Mouse (Mus musculus): ENCODE measurements around the gene Ppt2.

The Ppt2 gene

DNA sequence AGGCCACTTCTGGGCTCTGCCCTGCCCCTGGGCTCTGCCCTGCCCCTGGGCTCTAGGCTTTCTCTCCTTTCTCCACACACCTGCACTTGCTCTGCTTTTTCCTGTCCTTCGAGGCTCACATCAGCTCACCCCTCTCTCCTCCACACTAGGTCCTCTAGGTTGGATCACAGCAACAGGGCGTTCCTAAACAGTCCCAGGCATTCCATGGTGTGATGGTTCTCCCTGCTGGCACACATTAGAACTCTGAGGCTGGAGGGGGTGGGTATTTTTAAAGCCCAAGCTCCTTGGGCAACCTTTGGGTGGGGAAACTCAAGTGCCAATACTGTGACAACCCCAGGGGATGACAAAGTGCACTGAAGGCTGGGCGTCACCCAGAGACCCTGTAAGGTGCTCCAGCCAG is 9.1 kb upstream of the Ppt2 start:
- DNase-seq, result no peak

DNA sequence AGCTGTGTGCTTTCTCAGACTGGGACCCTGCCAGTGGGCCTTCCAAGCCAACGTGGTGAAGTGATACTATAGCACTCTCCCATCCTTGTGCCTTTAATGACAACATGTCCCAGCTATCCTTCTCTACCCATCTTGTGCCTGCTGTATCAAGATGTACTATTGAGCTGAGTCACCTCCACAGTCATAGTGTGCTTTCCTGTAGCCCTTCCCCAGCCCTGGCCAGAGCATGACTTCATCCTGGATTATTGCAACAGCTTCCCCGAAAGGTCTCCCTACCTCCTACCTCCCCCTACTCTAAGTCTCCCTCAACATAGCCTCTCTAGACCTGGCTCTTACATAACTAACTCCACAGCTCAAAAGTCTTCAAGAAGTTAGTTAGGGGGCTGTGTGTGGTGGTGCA is 7.4 kb upstream of the Ppt2 start:
- DNase-seq, result no peak

DNA sequence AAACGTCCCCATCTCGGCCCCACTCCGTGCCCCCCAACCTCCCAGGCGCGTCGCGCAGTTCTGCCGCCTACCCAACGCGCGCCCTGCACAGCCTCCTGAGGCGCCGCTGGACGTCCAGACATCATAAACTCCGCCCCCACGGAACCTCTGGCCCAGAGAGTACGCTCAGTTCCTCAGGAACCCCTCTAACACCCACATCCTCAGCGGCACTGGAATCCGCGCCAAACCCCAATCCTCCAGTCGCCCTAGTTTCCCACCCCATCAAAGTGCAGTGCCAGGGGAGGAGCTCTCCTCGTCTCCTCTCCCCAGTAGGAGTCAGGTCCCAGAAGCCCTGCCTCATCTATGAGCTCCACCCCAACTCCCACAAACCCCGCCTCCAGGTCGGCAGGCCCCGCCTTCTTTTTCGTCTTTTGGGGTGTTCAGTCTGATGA is 4.0 kb upstream of the Ppt2 start:
- peak; percentile 87 to 88 for DNase-seq

DNA sequence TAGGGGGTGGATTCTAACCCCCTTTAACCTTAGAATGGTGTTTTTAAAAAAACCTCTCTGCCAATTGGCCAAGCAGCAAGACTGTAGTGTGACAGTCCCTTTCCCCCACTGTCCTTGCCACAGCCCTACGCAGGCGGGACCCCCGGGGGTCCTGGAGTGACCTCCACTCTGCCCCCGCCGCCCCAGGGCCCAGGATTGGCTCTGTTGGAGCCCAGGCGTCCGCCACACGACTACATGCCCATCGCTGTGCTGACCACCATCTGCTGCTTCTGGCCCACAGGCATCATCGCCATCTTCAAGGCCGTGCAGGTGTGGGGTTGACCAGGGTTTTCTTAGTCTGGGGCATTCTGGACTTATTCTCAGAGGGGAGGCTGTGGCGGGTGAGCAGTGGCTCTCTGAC is 3.3 kb upstream of the Ppt2 start:
- DNase-seq, result no peak

DNA sequence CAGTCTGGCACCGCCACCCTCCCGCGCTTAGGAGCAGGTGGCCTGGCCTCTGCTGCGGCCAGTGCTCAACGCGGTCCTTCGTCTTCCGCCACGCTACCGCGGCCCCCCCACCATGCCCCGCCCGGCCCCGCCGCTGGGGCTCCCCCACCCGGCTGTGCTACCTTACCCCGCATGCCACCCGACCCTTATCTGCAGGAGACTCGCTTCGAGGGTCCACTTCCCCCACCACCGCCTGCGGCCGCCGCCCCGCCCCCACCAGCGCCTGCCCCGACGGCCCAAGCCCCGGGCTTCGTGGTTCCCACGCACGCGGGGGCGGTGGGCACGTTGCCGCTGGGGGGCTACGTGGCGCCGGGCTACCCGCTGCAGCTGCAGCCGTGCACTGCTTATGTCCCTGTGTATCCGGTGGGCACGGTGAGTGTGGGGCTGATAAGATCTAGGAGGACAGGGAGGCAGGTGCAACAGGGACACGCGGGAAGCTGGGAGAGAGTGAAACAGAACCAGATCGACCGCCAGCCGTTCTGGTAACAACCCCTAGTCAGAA is 2.5 kb upstream of the Ppt2 start:
- no peak for DNase-seq

DNA sequence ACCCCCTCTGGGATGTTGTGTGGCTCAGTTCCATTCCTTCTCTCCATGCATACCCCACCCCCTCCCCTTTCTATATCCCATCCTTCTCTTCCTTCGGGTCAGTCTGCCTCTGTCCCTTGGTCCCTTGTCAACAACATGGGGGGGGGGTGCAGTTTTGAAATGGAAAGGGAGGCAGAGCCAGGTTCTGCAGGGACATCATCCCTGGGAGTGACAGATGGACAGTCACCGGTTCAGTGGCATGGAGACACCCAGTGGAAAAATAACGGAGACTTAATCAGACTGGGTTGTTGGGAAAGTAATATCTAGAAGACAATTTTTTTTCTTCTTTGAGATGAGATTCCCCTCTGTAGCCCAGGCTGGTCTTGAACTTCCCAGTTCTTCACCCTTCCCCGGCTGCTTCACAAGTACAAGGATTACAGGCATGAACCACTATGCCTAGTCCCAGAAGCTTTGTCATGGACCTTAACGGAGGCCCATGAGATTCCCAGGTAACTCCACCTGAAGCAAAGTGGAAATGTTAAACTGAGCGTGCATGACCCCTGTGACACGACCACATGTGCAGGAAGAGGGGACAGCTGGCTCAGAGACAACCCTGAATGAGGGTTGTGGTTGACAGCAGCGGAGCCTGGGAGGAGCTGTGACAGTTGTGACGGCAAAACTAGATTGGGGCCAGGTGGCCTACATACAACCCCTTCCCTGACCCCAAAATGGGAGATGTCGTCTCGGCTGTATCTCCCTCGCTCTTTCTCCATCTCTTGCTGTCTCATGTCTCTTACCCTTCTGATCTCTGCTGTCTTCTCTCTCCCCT is 1.7 kb upstream of the Ppt2 start:
- no peak for DNase-seq

DNA sequence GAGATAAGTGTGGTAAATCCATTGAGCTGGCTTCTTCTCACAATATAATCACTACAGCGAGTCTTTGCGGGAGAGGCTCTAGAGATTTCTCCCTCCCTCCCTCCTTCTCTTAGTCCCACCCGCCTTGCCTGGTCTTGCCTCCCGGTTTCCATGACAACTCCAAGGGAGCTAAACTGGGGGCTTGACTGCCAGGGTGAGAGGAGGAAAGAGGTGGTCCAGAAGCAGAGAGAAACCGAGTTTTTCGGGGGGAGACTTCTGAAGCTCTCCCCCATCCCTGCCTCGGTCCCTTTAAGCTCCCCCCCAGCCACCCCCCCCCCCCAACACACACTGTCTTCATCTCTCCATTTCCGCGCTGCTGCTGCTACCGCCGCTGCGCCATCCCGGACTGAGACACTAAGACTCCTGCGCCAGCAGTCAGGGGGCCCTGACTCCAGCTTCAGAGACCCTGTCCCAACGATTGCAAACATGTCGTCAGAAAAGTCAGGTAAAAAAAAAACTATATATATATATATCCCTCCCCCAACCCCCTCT is 976 bp upstream of the Ppt2 start, which contains the start of gene Prrt1:
Gene Prrt1 (plus strand): TSS at position 313 of the 531 bp plus-strand sequence.
- no peak for DNase-seq

DNA sequence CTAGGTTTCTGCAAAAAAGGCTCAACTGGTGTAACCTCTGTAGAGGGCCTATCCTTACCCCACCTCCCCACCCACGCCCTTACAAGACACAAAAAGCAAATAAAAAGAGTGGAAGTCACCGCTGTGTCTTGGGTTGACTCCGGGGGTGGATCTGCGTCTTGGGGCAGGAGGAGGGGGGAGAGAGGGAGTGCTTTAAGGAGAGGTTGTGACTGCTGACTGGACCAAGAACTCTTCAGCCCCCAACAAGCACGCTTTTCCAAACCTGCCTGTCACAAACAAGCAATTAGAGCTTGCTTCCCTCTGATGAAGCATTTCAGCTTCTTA is 296 bp upstream of the Ppt2 start:
- no peak for DNase-seq

DNA sequence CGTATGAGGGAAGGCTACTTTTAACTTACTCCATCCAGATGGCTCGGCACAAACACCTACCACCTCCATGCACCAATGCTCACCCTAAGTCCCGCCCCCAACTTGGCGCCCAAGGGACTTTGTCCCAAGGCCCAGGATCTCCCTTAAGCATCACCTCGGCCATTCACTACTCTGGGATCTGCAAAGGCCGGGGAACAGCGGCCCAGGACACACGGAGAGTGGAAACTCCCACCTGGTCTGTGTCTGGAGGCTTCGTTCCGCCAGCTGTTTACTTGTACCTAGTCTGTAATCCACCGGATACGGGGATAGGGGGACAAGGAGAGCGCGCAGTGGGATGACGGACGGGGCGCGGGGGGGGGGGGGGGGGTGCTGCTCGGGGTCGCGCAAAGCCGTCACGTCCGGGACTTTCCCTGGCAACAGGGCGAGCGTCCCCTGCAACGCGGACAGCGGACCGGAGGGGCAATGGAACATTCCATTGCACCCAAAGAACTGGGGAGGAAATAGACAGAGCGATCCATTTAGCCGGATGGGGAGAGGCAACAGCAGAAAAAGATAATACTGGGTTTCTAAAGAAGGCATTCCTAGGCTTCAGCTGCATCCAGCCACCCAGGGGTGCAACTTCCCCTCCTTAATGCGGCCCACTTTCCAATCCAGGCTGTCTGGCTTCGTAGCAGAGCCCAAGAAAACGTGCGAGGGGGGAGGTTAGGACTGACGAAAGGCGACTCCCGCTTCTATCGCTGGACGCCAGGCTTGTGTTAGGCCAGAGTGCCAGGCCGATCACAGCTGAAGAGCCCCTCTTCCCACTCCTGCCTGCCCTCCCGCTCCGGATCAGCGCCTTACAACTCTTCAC is 992 bp downstream of the Ppt2 start:
- DNase-seq, result peak; percentile 91 to 92

DNA sequence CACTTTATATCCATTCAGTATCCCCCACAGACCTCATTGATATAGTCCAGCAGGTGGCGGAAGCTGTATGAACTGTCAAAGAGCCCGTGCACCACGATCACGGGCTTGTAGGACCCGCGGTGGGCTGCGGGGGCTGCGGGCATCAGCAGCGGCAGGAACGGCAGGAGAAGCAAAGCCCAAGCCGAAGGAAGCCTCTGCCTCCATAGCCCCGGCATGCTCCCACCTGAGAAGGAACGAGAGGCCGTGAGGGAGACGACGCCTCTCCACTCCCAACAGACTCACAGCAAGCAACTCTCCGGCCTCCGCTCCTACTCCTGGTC is 1.6 kb downstream of the Ppt2 start:
- no peak for DNase-seq

DNA sequence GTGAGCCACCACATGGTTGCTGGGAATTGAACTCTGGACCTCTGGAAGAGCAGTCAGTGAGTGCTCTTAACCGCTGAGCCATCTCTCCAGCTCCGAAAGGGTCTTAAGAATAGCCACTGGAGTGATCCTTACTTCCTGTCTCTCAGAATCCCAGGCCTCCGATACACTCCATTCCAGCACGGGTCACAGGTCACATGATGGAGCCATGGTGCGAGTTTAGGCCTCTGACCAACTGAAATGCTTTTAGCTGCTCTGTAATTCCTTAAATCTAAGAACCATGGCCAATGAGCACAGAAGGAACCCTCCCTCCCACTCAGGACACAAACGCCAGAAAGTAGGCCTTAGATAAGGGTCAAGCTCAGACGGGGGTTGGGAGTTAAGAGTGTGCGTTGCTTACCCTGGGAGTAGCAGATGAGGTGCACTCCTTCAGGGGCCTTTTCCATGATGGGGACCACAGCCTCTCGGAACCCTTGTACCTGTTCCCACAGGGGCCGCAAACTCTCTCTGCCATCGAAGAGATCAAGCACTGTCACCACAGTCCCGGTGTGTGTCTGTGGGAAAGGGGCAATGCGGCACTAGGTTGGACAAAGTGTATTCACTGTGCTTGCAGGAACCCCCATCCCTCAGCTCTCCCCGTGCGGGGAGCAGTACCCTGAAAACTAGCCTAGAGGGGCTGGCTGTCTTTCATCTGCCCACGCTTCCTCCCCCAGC is 2.1 kb downstream of the Ppt2 start:
- DNase-seq, result no peak

DNA sequence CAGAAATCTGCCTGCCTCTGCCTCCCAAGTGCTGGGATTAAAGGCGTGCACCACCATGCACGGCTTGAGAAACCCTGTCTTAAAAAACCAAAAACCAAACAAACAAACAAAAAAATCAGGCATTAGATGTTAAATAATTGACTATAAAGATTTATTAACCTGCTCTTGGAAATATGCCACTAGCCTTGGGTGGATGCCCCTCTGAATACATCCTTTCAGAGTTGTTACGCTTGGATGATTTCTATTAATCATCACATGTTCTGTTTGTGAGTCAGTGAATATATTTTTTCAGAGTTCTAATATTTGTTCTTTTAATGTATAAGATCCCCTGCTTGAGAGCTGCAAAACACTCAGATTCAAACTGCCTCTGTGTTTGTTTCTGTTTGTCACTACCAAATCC is 3.3 kb downstream of the Ppt2 start:
- no peak for DNase-seq

DNA sequence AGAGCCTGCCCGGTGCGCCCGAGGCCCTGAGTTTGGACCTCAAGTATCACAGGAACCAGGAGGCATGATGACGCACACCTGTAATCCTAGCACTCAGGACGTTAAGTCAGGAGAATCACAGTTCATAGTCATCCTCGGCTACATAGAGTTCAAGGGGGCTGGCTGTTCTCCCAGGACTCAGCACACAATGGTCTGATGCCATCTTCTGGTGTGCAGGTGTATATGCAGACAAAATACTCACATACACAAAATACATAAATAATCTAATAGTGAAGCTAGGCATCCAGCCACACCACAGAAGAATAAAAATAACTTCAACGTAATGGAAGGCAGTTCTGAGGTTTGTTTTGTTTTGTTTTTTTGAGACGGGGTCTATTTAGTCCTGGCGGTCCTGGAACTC is 5.1 kb downstream of the Ppt2 start:
- DNase-seq, result no peak

DNA sequence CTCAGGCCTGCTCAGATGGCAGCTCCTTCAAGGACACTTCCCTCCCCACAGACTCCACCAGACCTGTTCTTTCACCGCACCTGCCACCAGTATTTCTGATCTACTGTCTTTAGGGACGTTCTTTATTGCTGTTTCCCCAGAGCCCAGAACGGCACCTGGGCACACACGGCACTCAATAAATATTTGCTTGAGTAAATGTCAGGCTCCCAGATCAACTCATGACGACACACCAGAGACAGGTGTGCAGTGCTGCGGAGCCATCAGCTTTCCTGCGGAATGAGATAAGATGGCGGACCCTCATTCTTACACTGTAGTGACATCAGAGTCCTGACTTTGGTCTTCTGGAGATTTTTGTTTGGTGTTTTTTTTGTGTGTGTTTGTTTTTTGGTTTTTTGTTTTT is 7.3 kb downstream of the Ppt2 start:
- DNase-seq, result no peak

DNA sequence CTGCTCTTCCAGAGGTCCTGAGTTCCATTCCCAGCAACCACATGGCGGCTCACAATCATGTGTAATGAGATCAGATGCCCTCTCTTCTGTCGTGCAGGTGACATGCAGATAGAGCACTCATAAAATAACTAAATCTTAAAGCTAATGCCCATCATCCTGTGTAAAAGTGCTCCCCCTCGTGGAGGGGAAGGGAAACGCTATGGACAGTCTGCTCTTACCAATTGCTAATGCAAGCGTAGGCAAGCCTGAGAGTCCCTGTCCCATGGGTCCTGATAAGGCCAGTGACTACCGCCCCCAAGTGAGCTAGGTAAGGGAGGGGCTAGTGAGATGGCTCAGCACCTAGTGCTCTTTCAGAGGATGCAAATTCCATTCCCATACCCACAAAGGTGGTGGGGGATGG is 9.3 kb downstream of the Ppt2 start:
- peak; percentile 59 to 80 for DNase-seq

DNA sequence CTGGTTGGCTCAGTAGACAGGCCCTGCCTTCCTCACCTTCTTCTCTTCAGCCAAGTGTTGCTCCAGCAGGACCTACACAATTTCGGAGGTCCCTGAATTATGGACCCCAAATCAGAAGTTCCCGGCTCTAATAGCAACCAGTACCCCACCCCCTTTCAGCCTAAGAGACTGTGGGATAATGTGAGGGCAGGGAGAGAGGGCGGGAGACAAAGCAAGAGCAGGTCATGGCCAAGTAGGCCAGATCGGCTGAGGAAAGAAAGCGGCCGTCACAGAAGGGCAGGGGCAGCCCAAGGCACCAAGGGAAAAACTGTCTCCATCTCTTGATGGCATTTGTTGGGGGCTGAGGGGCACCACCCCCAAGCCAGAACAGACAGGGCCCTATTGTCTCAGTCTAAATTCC is 12.4 kb downstream of the Ppt2 start, which contains the start of gene Egfl8:
Gene Egfl8 (minus strand): TSS at position 101 of the 400 bp plus-strand sequence.
- DNase-seq, result no peak

DNA sequence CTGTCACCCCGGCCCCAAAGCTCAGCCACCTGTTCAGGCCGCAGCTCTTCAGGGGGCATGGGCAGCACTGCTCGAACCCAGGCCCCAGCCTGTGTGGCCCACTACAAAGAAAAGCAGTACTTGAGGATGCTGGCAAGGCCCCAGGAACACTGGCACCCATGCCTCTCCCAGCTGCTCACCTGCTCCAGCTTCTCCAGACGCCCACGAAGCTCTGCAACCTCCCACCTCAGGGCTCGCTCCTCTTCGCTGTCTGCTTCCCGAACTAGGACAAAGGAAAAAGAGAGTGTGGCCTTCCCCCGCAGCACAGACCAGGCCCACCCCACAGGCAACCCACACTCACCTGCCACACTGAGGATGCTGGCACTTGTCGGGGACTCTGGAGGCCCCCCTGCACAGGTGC is 14.5 kb downstream of the Ppt2 start:
- DNase-seq, result no peak

DNA sequence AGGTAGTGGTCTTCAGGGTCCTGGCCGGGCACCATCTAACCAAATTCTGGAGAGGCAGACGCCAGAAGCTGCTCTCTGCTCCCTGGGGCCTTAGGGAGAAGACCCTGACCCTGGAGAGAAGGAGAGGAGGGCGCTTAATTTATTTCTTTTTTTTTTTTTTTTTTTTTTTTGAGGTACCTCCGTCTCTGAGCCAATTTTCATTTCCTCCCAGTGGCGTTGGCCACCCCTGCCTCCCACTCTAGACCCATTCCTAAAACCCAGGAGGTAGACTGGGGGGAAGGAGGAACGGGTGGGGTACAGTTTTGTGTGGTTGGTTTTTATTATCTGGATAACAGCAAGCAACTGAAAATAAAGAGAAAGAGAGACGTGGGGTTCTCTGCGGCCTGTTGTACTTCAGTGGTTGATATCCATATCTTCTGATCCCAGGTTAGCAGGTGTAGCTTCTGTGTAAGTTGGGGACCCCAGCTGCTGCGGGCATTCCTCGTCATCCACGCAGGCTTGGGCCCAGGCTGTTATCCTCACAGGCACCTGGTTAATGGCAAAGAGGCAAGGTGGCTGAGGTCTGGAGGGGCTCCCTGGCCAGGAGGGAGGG is 15.2 kb downstream of the Ppt2 start:
- DNase-seq, result no peak

DNA sequence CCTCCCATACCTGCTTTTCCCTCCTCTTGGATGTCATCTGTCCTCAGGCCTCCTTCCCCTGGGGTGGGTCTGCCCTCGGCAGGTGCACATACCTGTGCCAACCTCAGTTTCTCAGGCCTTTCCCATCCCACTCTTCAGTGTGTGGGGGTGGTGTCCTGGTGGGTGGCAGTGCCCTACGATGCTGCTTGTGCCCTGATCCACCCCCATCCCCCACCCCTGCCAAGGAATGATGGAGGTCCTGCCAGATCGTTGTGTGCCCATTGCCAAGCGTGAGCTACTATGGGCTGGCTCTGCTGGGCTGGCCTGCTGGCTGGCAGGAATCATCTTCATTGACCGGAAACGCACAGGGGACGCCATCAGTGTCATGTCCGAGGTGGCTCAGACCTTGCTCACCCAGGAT is 17.3 kb downstream of the Ppt2 start:
- DNase-seq, result no peak

DNA sequence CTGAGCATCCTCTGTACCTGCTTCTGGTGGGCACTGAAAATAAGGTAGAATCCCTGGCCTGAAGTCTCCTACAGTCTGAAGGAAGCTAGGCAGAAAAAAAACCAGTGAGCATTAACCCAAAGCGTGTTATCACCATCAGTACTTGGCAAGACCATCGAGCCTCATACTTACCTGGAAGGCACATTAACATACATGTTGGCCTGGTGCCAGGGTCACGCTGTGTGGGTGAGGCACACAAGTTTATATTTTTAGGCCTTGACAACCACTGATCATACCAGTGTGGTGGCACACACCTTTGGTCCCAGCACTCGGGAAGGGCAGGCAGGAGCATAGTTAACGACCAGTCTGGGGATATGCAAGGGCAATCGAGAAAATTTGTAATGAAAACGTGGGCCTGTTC is 20.3 kb downstream of the Ppt2 start:
- DNase-seq, result no peak

DNA sequence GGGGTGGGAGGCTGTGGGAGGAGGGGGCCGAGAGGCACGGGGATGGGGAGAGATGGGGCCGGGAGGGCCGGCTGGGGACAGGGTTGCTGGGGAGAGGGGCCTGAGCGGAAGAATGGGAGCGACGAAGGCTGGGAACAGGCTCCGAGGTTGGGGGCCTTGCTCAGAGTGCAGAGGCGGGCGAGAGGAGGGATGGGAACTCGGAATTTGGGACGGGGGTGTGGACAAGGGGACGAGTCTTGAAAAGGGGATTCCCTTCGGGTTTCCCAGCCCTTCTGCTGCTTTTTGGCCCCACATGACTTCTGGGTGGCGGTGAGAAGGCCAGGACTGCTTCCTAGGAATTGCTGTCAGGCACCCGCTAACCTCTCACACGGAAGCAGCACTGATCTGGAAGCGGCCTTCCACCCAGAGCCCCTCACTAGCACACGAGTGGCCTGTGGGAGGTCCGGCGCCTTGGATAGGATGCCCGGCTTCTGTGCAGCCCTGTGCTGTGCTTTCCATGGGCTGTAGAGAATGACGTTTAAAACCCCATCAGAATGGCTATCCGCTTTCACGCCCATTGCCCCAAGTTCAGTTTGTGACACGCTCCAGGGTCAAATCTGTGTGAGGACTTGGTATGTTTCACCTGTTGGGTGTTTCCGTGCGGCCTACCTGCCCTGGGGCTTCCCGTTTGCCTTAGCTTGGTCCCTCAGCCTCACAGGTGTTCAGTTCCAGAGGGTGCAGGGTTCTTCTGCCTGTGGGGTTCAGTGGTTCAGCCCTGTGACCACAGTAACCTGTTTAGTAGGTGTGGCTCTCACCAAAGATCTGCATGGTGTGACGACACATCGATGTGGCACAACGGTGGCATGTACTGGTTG is 21.9 kb downstream of the Ppt2 start:
- DNase-seq, result no peak

DNA sequence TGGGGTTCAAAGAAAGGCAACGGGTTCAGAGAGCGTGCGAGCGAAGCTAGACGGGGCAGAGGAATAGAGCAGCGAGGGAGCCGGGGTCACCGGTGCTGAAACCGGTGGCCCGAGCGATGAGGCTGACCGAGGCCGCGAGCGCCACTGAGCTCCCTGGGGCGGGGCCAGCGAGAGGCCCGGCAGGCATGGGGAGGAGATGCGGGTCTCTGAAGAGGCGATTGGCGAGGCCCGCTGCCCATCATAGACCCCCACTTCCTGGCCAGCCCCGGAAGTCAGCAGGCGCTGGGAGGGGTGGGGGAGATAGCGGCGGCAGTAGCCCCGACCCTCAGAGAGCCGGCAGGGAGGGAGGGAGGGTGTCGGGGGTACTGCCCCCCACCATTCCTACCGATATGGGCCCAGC is 22.7 kb downstream of the Ppt2 start:
- peak; percentile 96 to 98 for DNase-seq

Measured in kidney, adult 8-10 months (tissue).